Mouse (Mus musculus) embryo, embryonic 11 days (tissue): ENCODE results near the gene Prkci.

ENCODE experiments used
- DNase-seq: peaks from one replicate; pipeline ENCODE4 v3.0.0-alpha.2; 2015

Gene Prkci

GRCm38 (mm10) chr3:30995899-30996687 lies 546 bp downstream of the Prkci start:
- peak; percentile 68 for DNase-seq

DNA sequence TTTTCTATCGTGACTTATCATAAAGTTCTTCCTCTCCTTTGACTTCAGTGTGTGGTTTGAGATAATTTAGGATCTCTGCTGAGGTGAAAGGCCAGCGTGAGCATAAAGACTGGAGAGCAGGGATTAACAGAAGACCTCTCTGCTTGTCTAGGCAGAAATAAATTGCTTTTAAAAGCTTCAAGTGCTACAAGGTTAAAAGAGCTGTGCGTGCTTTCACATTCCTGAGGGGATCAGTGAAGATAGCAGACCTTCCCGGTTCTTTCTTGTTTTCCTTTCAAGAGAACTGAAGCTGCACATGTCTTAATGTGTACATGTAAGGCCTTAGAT lies 1.1 kb downstream of the Prkci start:
- DNase-seq = no peak

GRCm38 (mm10) chr3:30999401-31000017 lies 4.0 kb downstream of the Prkci start:
- DNase-seq = no peak

DNA sequence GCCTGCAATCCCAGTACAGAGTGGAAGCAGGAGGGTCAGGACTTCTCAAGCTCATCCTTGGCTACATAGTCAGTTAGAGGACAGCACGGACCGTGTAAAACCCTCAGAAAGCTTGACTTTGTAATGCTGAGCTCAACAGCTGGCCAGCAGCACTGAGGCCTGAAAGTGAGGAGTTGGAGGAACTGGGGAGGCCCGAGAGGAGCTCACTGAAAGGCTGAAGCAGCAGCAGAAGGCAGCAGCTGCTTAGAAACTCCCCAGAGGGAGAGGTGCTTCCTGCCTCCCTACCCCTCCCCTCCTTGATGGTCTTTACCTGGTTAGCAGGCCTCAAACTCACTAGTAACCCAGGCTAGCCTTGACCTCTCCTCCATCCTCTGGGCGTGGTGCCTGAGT lies 4.5 kb downstream of the Prkci start:
- no peak for DNase-seq

DNA sequence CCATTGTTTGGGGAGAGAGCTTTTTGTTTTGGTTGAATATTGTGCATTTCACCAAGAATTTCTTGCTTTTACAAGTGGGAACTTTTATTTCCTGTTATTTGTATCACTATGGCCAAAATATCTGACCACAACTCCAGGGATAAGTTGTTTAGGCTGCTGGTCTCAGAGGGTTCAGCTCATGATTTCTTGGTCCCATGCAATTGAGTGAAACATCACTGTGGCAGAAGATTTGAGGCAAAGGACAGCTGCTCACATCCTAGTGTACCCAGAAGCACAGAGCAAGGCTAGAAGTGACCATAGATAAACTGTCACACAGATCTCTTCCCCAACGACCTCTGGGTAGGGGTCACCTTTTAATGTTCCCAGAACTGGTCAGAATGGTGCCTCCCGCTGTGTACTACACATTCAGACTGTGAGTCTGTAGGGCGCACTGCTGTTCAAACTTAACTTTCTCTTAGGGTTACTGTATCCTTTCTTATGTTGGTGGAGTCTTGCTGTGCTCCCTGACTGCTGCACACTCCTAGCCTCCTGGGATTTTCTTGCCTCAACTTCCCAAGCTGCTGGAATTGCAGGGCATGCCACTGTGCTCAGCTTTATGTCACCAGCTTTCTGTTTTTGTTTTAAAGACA lies 5.6 kb downstream of the Prkci start:
- no peak for DNase-seq

- no peak for DNase-seq
Measured at GRCm38 (mm10) chr3:31004320-31005209, 9.0 kb downstream of the Prkci start.

GRCm38 (mm10) chr3:31014374-31014773 lies 18.8 kb downstream of the Prkci start:
- DNase-seq = no peak

DNA sequence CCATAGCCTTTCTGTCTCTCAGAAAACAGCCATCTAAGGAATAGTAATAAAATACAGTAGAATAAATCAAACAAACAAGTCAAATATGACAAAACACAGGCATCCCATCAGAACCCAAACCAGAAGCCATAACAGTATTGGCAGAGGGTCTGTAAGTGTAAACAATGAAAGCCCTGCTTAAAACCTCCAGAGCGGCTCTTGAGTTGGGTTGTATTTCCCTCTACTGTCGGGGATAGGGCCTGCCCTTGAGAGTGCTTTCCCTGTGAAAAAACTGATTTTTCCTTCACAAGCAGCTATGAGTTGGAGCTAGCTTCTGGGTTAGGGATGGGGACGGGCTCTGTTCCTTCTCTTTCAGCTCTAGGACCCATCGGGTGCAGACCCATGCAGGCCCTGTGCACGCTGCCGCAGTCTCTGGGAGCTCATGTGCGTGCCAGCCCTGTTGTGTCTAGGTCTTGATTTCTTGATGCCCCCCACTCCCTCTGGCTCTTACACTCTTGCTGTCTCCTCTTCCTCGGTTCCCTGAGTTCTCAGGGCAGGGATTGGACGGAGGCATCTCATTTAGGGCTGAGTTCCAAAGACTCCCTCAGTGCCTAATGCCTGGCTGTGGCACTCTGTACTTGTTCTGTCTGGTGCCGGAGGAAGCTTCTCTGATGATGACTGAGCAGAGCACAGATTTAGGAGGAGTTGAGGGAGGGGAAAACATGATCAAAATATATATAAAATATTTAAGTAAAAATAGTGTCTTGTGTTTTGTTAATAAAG lies 20.3 kb downstream of the Prkci start:
- DNase-seq = no peak

DNA sequence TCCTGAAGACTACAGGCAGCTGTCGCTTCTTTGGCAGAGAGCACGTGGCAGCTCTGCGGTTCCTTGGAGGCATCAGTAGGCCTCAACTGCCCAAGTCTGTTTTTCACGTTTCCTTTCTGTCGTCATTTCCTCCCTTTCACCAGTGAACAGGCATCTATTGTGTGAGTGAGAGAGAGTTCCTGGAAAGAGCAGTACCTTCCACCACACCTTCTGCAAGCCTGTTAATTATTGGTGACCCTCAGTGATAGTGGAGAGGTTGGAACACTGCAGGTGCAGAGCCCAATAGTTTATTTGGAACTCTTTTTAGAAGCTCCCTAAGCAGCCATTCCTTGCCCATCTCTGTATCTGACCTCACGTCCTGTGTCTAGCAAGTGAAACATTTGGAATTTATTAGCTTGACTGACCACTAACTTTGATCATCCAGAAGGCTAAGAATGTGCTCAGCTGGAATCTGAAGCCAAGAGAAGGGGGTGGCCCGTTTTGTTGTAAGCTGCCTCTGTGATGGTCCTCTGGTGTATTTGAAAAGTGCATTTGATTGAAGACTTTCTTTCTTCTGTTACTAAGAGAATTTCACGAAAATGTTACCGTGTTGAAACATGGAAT lies 21.1 kb downstream of the Prkci start:
- peak; percentile 62 for DNase-seq

DNA sequence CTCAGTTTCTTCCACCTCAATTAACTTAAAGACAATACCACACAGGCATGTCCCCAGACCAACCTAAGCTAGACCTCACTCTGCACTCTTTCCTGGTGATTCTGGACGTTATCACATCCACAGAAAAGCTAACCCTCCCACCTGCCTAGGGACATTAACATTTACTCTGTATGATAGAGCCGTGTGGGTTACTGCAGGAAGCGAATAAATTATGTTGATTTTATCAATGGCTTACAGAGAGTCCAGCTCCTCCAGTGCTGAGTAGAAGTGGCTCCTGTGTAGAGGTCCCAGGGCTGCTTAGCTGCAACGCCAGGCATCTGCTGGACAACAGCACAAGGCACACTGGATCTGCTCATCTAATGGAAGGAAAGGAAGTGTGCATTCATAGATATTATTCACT lies 22.1 kb downstream of the Prkci start:
- DNase-seq = no peak

GRCm38 (mm10) chr3:31019287-31019686 lies 23.7 kb downstream of the Prkci start:
- DNase-seq = no peak

- no peak for DNase-seq
Measured at GRCm38 (mm10) chr3:31019793-31020447, 24.4 kb downstream of the Prkci start.

- DNase-seq = no peak
Measured at GRCm38 (mm10) chr3:31020656-31021055, 25.1 kb downstream of the Prkci start.

DNA sequence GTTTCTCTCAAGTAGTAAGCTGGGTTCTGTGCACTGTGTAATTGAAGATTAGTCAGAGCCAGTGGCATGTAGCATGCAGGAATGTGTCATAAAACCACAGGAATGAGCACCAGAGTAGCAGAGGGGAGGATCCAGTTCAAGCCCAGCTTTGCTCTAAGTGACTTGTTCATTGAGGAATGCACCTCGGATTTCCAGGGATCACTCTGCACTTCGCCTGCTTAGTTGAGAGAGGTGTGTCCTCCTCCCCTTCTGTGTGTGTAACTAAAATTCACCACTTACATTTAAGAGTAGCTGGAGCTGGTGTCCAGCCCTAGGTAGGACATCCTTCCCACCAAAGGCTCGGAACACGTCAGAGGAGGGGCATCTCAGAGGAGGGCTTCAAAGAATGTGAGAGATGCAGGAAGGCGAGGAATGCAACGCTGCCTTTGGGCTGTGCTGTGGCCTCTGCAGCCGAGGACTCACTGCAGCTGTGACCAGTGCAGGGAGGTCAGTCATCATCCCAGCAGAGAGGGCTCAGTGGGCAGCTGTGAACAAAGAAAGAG lies 27.4 kb downstream of the Prkci start:
- peak; percentile 59 for DNase-seq

DNA sequence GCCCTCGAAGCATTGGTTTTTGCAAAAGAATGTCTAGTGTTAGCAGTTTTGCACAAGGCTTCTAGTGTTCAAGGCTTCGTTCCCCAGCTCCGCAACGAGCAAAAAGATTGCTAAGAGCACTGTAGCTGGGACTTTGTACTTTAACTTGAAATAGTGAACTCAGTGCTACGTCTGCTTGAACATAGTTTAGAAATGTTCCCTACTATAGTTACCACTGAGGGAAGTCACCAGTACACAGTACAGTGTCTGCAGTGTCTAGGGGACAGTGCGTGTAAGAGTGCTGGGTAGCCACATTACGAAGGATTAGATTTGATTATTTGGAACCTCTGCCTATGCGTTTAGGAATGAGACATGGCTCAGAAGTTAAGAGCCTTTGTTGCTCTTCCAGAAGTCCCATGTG lies 32.2 kb downstream of the Prkci start:
- no peak for DNase-seq

GRCm38 (mm10) chr3:31031621-31032020 lies 36.1 kb downstream of the Prkci start:
- no peak for DNase-seq

DNA sequence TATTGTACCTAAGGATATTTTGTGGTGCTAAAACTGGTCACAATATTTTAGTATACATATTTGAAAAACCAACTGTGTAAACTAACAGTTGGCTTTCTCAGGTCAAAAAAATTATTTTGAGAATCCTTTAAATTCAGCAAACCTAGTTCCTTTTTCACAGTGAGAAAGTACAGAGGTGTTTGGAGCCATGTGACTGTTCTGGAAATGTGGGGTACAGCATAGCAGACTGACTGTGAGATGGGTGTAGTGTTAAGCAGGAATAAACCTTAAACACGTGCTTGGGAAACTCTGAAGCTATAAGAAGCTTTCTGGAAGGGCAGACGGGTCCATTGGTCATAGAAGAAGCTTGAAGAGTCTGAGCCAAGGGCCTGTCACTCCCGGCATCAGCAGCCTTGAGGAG lies 38.1 kb downstream of the Prkci start:
- no peak for DNase-seq

- DNase-seq = no peak
Measured at GRCm38 (mm10) chr3:31037851-31038250, 42.3 kb downstream of the Prkci start.

- DNase-seq = no peak
Measured at GRCm38 (mm10) chr3:31038689-31039088, 43.1 kb downstream of the Prkci start.

GRCm38 (mm10) chr3:31042992-31043391 lies 47.4 kb downstream of the Prkci start:
- no peak for DNase-seq

DNA sequence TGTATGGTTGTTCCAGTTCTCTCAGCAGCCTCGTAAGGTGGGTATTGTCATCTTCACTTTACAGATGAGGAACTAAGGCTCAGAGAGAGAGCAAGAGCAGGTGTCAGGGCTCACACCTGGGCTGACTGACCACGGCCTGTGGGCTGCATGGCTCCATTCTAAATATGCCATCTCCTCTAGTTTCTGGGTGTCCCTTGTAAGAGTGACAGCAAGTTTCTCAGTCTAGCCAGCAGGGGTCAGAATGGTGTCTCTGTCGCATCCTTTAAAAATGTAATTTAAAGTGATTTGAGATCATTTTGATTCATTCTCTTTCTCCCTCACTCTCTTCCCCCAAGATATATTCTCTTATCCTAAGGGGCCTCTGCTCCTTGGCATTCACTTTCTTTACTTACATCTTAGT lies 51.7 kb downstream of the Prkci start:
- no peak for DNase-seq
